In the genomic region with DNA sequence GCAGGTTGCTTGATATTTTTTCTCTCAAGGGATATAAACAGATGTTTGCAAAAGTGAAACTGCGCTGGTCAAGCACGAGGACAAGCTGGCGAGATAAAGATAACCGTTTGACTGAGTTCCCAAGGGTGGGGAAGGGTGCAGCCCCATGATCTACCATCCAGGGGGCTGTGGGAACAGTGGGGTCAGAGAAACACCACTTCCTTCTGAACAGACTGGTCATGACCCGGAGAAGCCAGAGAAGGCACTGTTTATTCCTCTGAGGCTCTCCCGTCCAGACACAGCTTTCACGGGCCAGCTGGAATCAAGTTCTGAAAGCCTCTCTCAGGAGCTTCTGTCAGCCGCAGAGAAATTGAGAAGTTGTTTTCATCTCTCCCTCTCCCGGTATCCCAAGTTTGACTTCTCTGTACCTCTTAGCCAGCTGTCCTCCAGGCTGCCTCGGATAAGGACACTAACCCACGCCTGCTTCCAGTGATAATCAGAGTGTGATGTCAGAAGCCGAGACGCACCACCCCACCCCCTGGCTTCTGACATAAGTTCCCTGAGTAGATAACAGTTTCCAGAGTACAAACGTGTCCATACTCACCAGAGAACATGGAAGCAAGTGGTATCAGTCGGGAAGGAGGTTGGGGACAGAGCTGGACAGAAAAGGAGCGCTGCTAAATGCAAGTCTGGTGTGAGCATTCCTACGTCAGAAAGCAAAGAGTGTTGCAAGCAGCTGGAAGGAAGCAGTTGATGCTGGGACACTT, we compare ENCODE assay signal across 8 mouse cellular contexts. TPM values are rescaled to one million over a fixed set of nuclear protein-coding genes. Genes with fewer than 3 reads are reported as not detected.
DNase-seq lines count a peak whose midpoint lies in the region; ATAC-seq and TF ChIP-seq lines count a peak whose summit lies in the region.

A gene (minus strand): TSS at position 722 of the 746 bp plus-strand sequence.

- H3K4me1 ChIP-seq in CH12.LX (ENCODE audit: control insufficient read depth in 1 of 2, insufficient read depth in 2 of 2), result peaks cover 21 to 38% of the 10 kb centered on the region in 2 experiments
- no peaks in the 10 kb centered on the region for H3K4me1 ChIP-seq in forebrain, embryonic 15.5 days
- no peaks in the 10 kb centered on the region for H3K4me1 ChIP-seq in hindbrain, embryonic 12.5 days
- no peaks in the 10 kb centered on the region for H3K4me1 ChIP-seq in midbrain, embryonic 15.5 days

- DNase-seq in CH12.LX (ENCODE audit: extremely low read depth), result no peak
- peak; percentile 58 to 64 for DNase-seq in adrenal gland, postnatal 36 days
- DNase-seq in liver, result peak; percentile 90
- no peak for DNase-seq in left cerebral cortex, postnatal 14 days (ENCODE audit: low spot score in 2 of 2)
- DNase-seq in frontal cortex, postnatal 25 days (ENCODE audit: low spot score in 2 of 2), result no peak

- H3K79me2 ChIP-seq in CH12.LX (replicated peaks; ENCODE audit: control insufficient read depth, extremely low read depth, insufficient read depth, poor library complexity, severe bottlenecking), result no peaks in the 10 kb centered on the region

- peak within 1 kb of the TSS; percentile 61 to 65 (median 62) for H3K4me3 ChIP-seq in CH12.LX (replicated peaks in 1 of 3; ENCODE audit: low read depth in 2 of 3, low read length in 2 of 3, poor library complexity in 1 of 3)
- 0 out of 2 replicates have a peak within 1 kb of the TSS, but pooled peaks have one; percentile 3 for H3K4me3 ChIP-seq in forebrain, embryonic 15.5 days
- H3K4me3 ChIP-seq in hindbrain, embryonic 12.5 days, result peak within 1 kb of the TSS; percentile 10; the same call in 1 of the 2 replicates
- no peak within 1 kb of the TSS for H3K4me3 ChIP-seq in midbrain, embryonic 15.5 days

- H3K27ac ChIP-seq in CH12.LX (ENCODE audit: insufficient read depth, low read depth), result peak within 1 kb of the TSS; percentile 63
- no peak within 1 kb of the TSS for H3K27ac ChIP-seq in forebrain, embryonic 15.5 days (replicated peaks)
- H3K27ac ChIP-seq in hindbrain, embryonic 12.5 days, result no peak within 1 kb of the TSS
- H3K27ac ChIP-seq in midbrain, embryonic 15.5 days, result no peak within 1 kb of the TSS

- WGBS in forebrain, embryonic 15.5 days, result 65% methylated on average over 17 of the region's 17 CpGs
- WGBS in hindbrain, embryonic 12.5 days, result 58% methylated on average over 17 of the region's 17 CpGs
- WGBS in midbrain, embryonic 15.5 days, result 59% methylated on average over 17 of the region's 17 CpGs

- peaks cover 7 to 20% of the 10 kb centered on the region in 2 experiments for H3K36me3 ChIP-seq in CH12.LX (replicated peaks in 1 of 2; ENCODE audit: control insufficient read depth in 1 of 2, insufficient read depth in 1 of 2, low read length in 1 of 2)
- H3K36me3 ChIP-seq in forebrain, embryonic 15.5 days, result no peaks in the 10 kb centered on the region
- no peaks in the 10 kb centered on the region for H3K36me3 ChIP-seq in hindbrain, embryonic 12.5 days
- H3K36me3 ChIP-seq in midbrain, embryonic 15.5 days (replicated peaks), result no peaks in the 10 kb centered on the region

- dilution Hi-C loops in CH12.LX (cut with MboI; ENCODE audit: extremely low pct_ligation_motif_present, extremely low pct_unique_long_range_greater_than_20kb, low sequenced_read_pairs), result no loop called here

- TF ChIP-seq RAD21 in CH12.LX (IDR thresholded peaks at IDR 0.05; ENCODE audit: low read depth, low read length), result no peak

- no peaks in the 10 kb centered on the region for H3K27me3 ChIP-seq in CH12.LX (replicated peaks)
- H3K27me3 ChIP-seq in forebrain, embryonic 15.5 days, result no peaks in the 10 kb centered on the region
- H3K27me3 ChIP-seq in hindbrain, embryonic 12.5 days, result no peaks in the 10 kb centered on the region
- H3K27me3 ChIP-seq in midbrain, embryonic 15.5 days (replicated peaks), result no peaks in the 10 kb centered on the region

- TF ChIP-seq CTCF in CH12.LX (conservative IDR thresholded peaks at IDR 0.05 in 1 of 2, IDR thresholded peaks at IDR 0.05 in 1 of 2; ENCODE audit: low read depth in 2 of 2, low read length in 2 of 2), result no peak

- no peak for TF ChIP-seq POLR2A in CH12.LX (IDR thresholded peaks at IDR 0.05; ENCODE audit: low read depth, low read length)

- H3K9ac ChIP-seq in CH12.LX (ENCODE audit: insufficient read depth, low read depth), result peak within 1 kb of the TSS; percentile 61
- no peak within 1 kb of the TSS for H3K9ac ChIP-seq in forebrain, embryonic 15.5 days (replicated peaks)
- H3K9ac ChIP-seq in hindbrain, embryonic 12.5 days, result no peak within 1 kb of the TSS
- H3K9ac ChIP-seq in midbrain, embryonic 15.5 days, result no peak within 1 kb of the TSS

- TF ChIP-seq EP300 in CH12.LX (IDR thresholded peaks at IDR 0.05; ENCODE audit: low read length), result no peak

- no peak for ATAC-seq in forebrain, embryonic 15.5 days (replicated peaks)
- ATAC-seq in hindbrain, embryonic 12.5 days (ENCODE audit: low FRiP score), result no peak
- ATAC-seq in midbrain, embryonic 15.5 days (replicated peaks), result no peak

- intact Hi-C loops in left cerebral cortex, postnatal 14 days (cut with DNase I), result no loop called here

- H3K4me2 ChIP-seq in CH12.LX (ENCODE audit: insufficient read depth, low read depth, poor library complexity, severe bottlenecking), result peak within 1 kb of the TSS; percentile 81
- no peak within 1 kb of the TSS for H3K4me2 ChIP-seq in forebrain, embryonic 15.5 days (replicated peaks)
- H3K4me2 ChIP-seq in hindbrain, embryonic 12.5 days (replicated peaks), result peak within 1 kb of the TSS; percentile 39
- H3K4me2 ChIP-seq in midbrain, embryonic 15.5 days, result peak within 1 kb of the TSS; percentile 11

- in situ Hi-C loops in CH12.LX (cut with MboI; ENCODE audit: low pct_ligation_motif_present, low pct_unique_long_range_greater_than_20kb, low sequenced_read_pairs), result no loop called here

- no peaks in the 10 kb centered on the region for H3K9me3 ChIP-seq in CH12.LX (replicated peaks; ENCODE audit: low read length)
- no peaks in the 10 kb centered on the region for H3K9me3 ChIP-seq in forebrain, embryonic 15.5 days
- no peaks in the 10 kb centered on the region for H3K9me3 ChIP-seq in hindbrain, embryonic 12.5 days (replicated peaks)
- no peaks in the 10 kb centered on the region for H3K9me3 ChIP-seq in midbrain, embryonic 15.5 days

TF ChIP-seq in CH12.LX, 34 proteins besides CTCF, POLR2A, EP300 and RAD21 (continues in another document):
- TF ChIP-seq MAZ (IDR thresholded peaks at IDR 0.05; ENCODE audit: low read depth, low read length) (peak; percentile 62; the same call in 1 of the 2 replicates), POLR2AphosphoS2 (IDR thresholded peaks at IDR 0.05; ENCODE audit: low read depth, low read length) (no peak), TCF12 (IDR thresholded peaks at IDR 0.05; ENCODE audit: low read depth, low read length) (peak; percentile 65; the same call in 1 of the 2 replicates), JUND (conservative IDR thresholded peaks at IDR 0.05; ENCODE audit: low read depth, low read length) (no peak), NELFE (IDR thresholded peaks at IDR 0.05; ENCODE audit: low read depth, low read length) (no peak), CHD1 (IDR thresholded peaks at IDR 0.05; ENCODE audit: low read depth, low read length) (peak; percentile 80), HCFC1 (IDR thresholded peaks at IDR 0.05; ENCODE audit: low read depth, low read length) (no peak), PAX5 (IDR thresholded peaks at IDR 0.05; ENCODE audit: low read length) (no peak), MAFK (IDR thresholded peaks at IDR 0.05; ENCODE audit: insufficient replicate concordance, low read length) (no peak), ETS1 (conservative IDR thresholded peaks at IDR 0.05; ENCODE audit: low read depth, low read length) (peak; percentile 79), USF2 (conservative IDR thresholded peaks at IDR 0.05; ENCODE audit: low read depth, low read length) (no peak), ZNF384 (IDR thresholded peaks at IDR 0.05; ENCODE audit: low read depth, low read length) (no peak), GABPA (IDR thresholded peaks at IDR 0.05; ENCODE audit: insufficient replicate concordance, low read depth, low read length) (no peak), NRF1 (IDR thresholded peaks at IDR 0.05; ENCODE audit: low read depth, low read length) (no peak), TBP (conservative IDR thresholded peaks at IDR 0.05; ENCODE audit: low read depth, low read length) (no peak), SMC3 (IDR thresholded peaks at IDR 0.05; ENCODE audit: low read depth, low read length) (no peak), MAX (IDR thresholded peaks at IDR 0.05; ENCODE audit: low read length) (peak; percentile 27; the same call in 1 of the 2 replicates), SIN3A (IDR thresholded peaks at IDR 0.05; ENCODE audit: low read length) (peak; percentile 78), RCOR1 (conservative IDR thresholded peaks at IDR 0.05; ENCODE audit: low read depth, low read length) (peak; percentile 46; the same call in 1 of the 2 replicates), ZKSCAN1 (IDR thresholded peaks at IDR 0.05; ENCODE audit: borderline replicate concordance, low read depth, low read length) (no peak), MXI1 (IDR thresholded peaks at IDR 0.05; ENCODE audit: low read depth, low read length) (peak; percentile 22; the same call in 1 of the 2 replicates), CHD2 (IDR thresholded peaks at IDR 0.05; ENCODE audit: low read length) (no peak), ZC3H11A (IDR thresholded peaks at IDR 0.05; ENCODE audit: low read depth, low read length) (no peak), ZMIZ1 (IDR thresholded peaks at IDR 0.05; ENCODE audit: low read depth, low read length) (no peak), USF1 (IDR thresholded peaks at IDR 0.05; ENCODE audit: low read depth, low read length) (no peak), JUN (IDR thresholded peaks at IDR 0.05; ENCODE audit: insufficient read depth, low read depth, low read length) (no peak), ELF1 (IDR thresholded peaks at IDR 0.05; ENCODE audit: low read depth, low read length) (no peak), UBTF (IDR thresholded peaks at IDR 0.05; ENCODE audit: low read depth, low read length) (no peak), MEF2A (IDR thresholded peaks at IDR 0.05; ENCODE audit: borderline replicate concordance, low read depth, low read length) (no peak; the same call in 1 of the 2 replicates), IRF4 (IDR thresholded peaks at IDR 0.05; ENCODE audit: low read depth, low read length) (peak; percentile 33; the same call in 1 of the 2 replicates)

RNA-seq across cellular contexts. Expression of the gene that starts here (rescaled TPM):
- total RNA-seq in CH12.LX (2012; rRNA removed) (5.2 and 13.0 TPM in 2 replicates), CH12.LX (2014; rRNA removed) (7.9 and 9.0 TPM in 2 replicates)
- polyA plus RNA-seq in CH12.LX (2012; ENCODE audit: insufficient read length, low read depth), result 4.0 and 5.3 TPM in 2 replicates
- total RNA-seq in adrenal gland, postnatal 36 days (2021), result 1 to 10 TPM; 7.2 to 9.2 TPM
- polyA plus RNA-seq in forebrain, embryonic 15.5 days (2015; fragmentation: Nextera tagmentation; extraction: Ambion mirVana), result 1.0 and 1.1 TPM in 2 replicates
- polyA plus RNA-seq in hindbrain, embryonic 12.5 days (2016; fragmentation: Nextera tagmentation; extraction: Ambion mirVana), result 0.97 and 1.4 TPM in 2 replicates
- polyA plus RNA-seq in midbrain, embryonic 15.5 days (2015; fragmentation: Nextera tagmentation; extraction: Ambion mirVana), result 1.1 and 1.2 TPM in 2 replicates
- total RNA-seq in left cerebral cortex, postnatal 14 days (2021), result 1 to 10 TPM in 1 of 2 experiments, under 1 TPM in 1; 0.68 to 1.0 TPM

Comparison
In these comparisons a context has a peak if more than half of its experiments do, and no peak if none do; other contexts are left out.
1. DNase-seq: peak in adrenal gland, postnatal 36 days (2 of 2) and liver (single experiment); none in CH12.LX (single experiment), left cerebral cortex, postnatal 14 days (0 of 2) and frontal cortex, postnatal 25 days (0 of 2).